Mouse (Mus musculus) liver, embryonic 13.5 days (tissue): Measurements from ENCODE around the gene Cfap70. TPM values are rescaled to one million over a fixed set of nuclear protein-coding genes. Genes with fewer than 3 reads are reported as not detected.

ENCODE experiments used
- polyA plus RNA-seq: library from polyadenylated mRNA; unstranded; fragments of >200 nt; fragmentation: Nextera tagmentation; extraction: Ambion mirVana; gene quantifications from 2 replicates; pipeline ENCODE4 v1.2.1, GENCODE M21; 2015

Cfap70 gene
- polyA plus RNA-seq, 1 experiment from 2014 or later, result not detected

Other genes starting within 250 kb of the Cfap70 start
- gene Kcnk16, start 183.0 kb downstream of the Cfap70 start, polyA plus RNA-seq, result 4.3 and 4.6 TPM in 2 replicates
- 6.3 and 7.4 TPM in 2 replicates for gene Nudt13, start 157.5 kb downstream of the Cfap70 start, polyA plus RNA-seq
- gene Ecd, start 104.1 kb downstream of the Cfap70 start, polyA plus RNA-seq, result 35.6 and 39.2 TPM in 2 replicates
- gene Fam149b, start 104.1 kb downstream of the Cfap70 start, polyA plus RNA-seq, result 8.2 and 8.4 TPM in 2 replicates
- 133 and 148 TPM in 2 replicates for gene Dnajc9, start 63.3 kb downstream of the Cfap70 start, polyA plus RNA-seq
- gene Mrps16, start 58.6 kb downstream of the Cfap70 start, polyA plus RNA-seq, result 71.5 and 73.0 TPM in 2 replicates
- gene Anxa7, start 27.9 kb upstream of the Cfap70 start, polyA plus RNA-seq, result 47.0 and 50.3 TPM in 2 replicates
- 0.29 and 0.39 TPM in 2 replicates for gene Mss51, start 44.7 kb upstream of the Cfap70 start, polyA plus RNA-seq
- gene Ppp3cb, start 94.3 kb upstream of the Cfap70 start, polyA plus RNA-seq, result 21.3 and 24.5 TPM in 2 replicates
- 1.0 and 1.2 TPM in 2 replicates for gene Usp54, start 188.8 kb upstream of the Cfap70 start, polyA plus RNA-seq
- gene Myoz1, start 204.3 kb upstream of the Cfap70 start, polyA plus RNA-seq, result 0.10 and 0.29 TPM in 2 replicates
- 0.41 and 0.51 TPM in 2 replicates for gene Synpo2l, start 216.1 kb upstream of the Cfap70 start, polyA plus RNA-seq
- gene Sec24c, start 222.1 kb upstream of the Cfap70 start, polyA plus RNA-seq, result 30.2 and 38.4 TPM in 2 replicates
- gene Fut11, start 242.7 kb upstream of the Cfap70 start, polyA plus RNA-seq, result 6.5 and 7.3 TPM in 2 replicates